Mouse (Mus musculus) intestine, postnatal 0 days (tissue): Measurements from ENCODE around the gene Smpd1. TPM values are rescaled to one million over a fixed set of nuclear protein-coding genes. Genes with fewer than 3 reads are reported as not detected.
A peak's percentile ranks its signal among the peaks of the same experiment; 100 is the strongest.

Experiments used
- ATAC-seq: fragments of 200-750 bp; cut with Nextera tagmentation; 2 replicates; pipeline ENCODE4 v1.8.0; 2017; ENCODE audit warnings: mild to moderate bottlenecking, moderate TSS enrichment, moderate library complexity
- H3K27ac ChIP-seq: fragments of 300-500 bp; sonication (generic); 2 replicates; pipeline ENCODE4 v1.5.1; 2014; ENCODE audit warnings: mild to moderate bottlenecking, low read depth, low read length, moderate library complexity
- H3K27me3 ChIP-seq: fragments of 300-500 bp; sonication (generic); replicated peaks from 2 replicates; pipeline ENCODE4 v1.6.1; 2014; ENCODE audit warnings: low read length, mixed read lengths; ENCODE audit not compliant: control insufficient read depth, insufficient read depth
- H3K36me3 ChIP-seq: fragments of 300-500 bp; sonication (generic); 2 replicates; pipeline ENCODE4 v1.6.1; 2014; ENCODE audit warnings: mild to moderate bottlenecking, moderate library complexity; ENCODE audit not compliant: control insufficient read depth, insufficient read depth
- H3K4me1 ChIP-seq: fragments of 300-500 bp; sonication (generic); replicated peaks from 2 replicates; pipeline ENCODE4 v1.6.1; 2014; ENCODE audit warnings: antibody characterized with exemption, low read length, mixed read lengths; ENCODE audit not compliant: control insufficient read depth, insufficient read depth
- H3K4me2 ChIP-seq: fragments of 300-500 bp; sonication (generic); replicated peaks from 2 replicates; pipeline ENCODE4 v1.6.1; 2014; ENCODE audit warnings: low read depth, mild to moderate bottlenecking, moderate library complexity
- H3K4me3 ChIP-seq: fragments of 300-500 bp; sonication (generic); 2 replicates; pipeline ENCODE4 v1.5.1; 2014; ENCODE audit warnings: low read depth, low read length
- H3K9ac ChIP-seq: fragments of 300-500 bp; sonication (generic); 2 replicates; pipeline ENCODE4 v1.6.1; 2014; ENCODE audit warnings: mild to moderate bottlenecking, low read depth, low read length
- H3K9me3 ChIP-seq: fragments of 300-500 bp; sonication (generic); 2 replicates; pipeline ENCODE4 v1.6.1; 2016; ENCODE audit warnings: mixed run types; ENCODE audit not compliant: control insufficient read depth
- CTCF ChIP-seq: sonication (generic); IDR thresholded peaks from 2 replicates; pipeline ENCODE4 v1.5.1; 2016; ENCODE audit warnings: low read depth, mild to moderate bottlenecking, control low read depth, antibody characterized with exemption, moderate library complexity
- WGBS: fragments of 180-500 bp; shearing (Covaris S2); extraction: QIAGEN DNeasy Blood & Tissue Kit; methylation state at CpG from one replicate; pipeline ENCODE4 v1.1.7; 2014; 5-methylcytosine and 5-hydroxymethylcytosine counted together
- polyA plus RNA-seq: library from polyadenylated mRNA; unstranded; fragments of >200 nt; fragmentation: Nextera tagmentation; extraction: Ambion mirVana; gene quantifications from 2 replicates; pipeline ENCODE4 v1.2.1, GENCODE M21; 2015

The Smpd1 gene
- 22.4 and 25.4 TPM in 2 replicates for polyA plus RNA-seq

GRCm38 (mm10) chr7:105554212-105554942 lies at the start of gene Smpd1:
Gene Smpd1, plus strand, starts transcription at chr7:105554360.
- Histone ChIP-seq H3K4me1 (no peaks in the 10 kb centered on the region), H3K4me2 (peak within 1 kb of the TSS; percentile 96), H3K9ac (peak within 1 kb of the TSS; percentile 56), H3K9me3 (no peaks in the 10 kb centered on the region), H3K27me3 (no peaks in the 10 kb centered on the region), H3K36me3 (peaks cover 7% of the 10 kb centered on the region; the same call in 1 of the 2 replicates), H3K27ac (peak within 1 kb of the TSS; percentile 11; the same call in 1 of the 2 replicates), H3K4me3 (peak within 1 kb of the TSS; percentile 63)
- TF ChIP-seq CTCF, result no peak; the same call in 1 of the 2 replicates
- 3% methylated on average over 26 of the region's 26 CpGs for WGBS
- ATAC-seq, result peak; percentile 91

DNA sequence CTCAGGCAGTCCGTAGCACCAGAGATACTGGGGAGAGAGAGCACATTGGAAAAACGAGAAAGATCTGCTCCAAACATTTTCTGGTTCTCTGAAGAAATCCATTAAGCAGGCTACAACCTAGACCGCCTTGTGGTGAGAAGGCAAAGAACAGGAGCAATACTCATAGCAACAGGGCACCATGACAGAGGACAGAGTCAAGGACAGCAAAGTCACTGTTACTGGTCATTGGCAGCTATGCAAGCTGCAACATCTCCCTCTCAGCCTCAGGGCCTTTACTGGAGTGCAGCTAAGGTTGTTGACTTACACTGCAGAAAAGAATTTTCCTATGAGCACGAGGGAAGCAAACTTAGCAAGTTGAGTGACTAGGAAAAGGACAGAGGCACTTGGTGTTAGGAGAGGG lies 46.9 kb upstream of the Smpd1 start:
- Histone ChIP-seq H3K4me2 (no peak overlapping the region), H3K27me3 (no peaks in the 10 kb centered on the region), H3K4me1 (no peaks in the 10 kb centered on the region), H3K4me3 (no peak overlapping the region), H3K27ac (no peak overlapping the region), H3K36me3 (no peaks in the 10 kb centered on the region), H3K9ac (no peak overlapping the region), H3K9me3 (no peaks in the 10 kb centered on the region)
- TF ChIP-seq CTCF, result no peak
- WGBS, result 63% methylated on average over 4 of the region's 4 CpGs
- no peak for ATAC-seq

GRCm38 (mm10) chr7:105510143-105510542 lies 44.0 kb upstream of the Smpd1 start:
- H3K27me3 ChIP-seq, result no peaks in the 10 kb centered on the region
- H3K4me2 ChIP-seq, result no peak overlapping the region
- TF ChIP-seq CTCF, result no peak
- H3K4me1 ChIP-seq, result no peaks in the 10 kb centered on the region
- no peak overlapping the region for H3K27ac ChIP-seq
- H3K36me3 ChIP-seq, result no peaks in the 10 kb centered on the region
- H3K4me3 ChIP-seq, result no peak overlapping the region
- WGBS, result 76% methylated on average over 5 of the region's 5 CpGs
- no peak overlapping the region for H3K9ac ChIP-seq
- ATAC-seq, result no peak
- no peaks in the 10 kb centered on the region for H3K9me3 ChIP-seq

DNA sequence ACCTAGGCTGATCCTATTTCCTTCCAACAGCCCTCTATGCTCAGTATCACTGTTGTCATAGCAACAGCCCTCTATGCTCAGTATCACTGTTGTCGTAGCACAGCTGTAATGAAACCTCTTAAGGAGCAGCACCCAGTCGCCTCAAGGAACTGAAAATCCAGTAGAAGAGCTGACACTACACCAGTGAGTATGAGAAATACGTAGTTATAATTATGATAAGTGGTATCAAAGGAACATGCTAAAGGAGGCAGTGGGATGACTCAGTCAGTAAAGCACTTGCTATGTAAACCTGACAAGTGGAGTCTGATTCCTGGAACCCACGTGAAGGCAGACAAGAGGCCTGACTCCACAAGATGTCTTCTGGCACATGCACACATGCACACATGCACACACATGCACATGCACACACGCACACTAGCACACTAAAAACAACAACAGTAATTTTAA lies 40.3 kb upstream of the Smpd1 start:
- ATAC-seq, result no peak
- H3K36me3 ChIP-seq, result no peaks in the 10 kb centered on the region
- H3K9me3 ChIP-seq, result no peaks in the 10 kb centered on the region
- no peaks in the 10 kb centered on the region for H3K4me1 ChIP-seq
- 53% methylated on average over 5 of the region's 5 CpGs for WGBS
- TF ChIP-seq CTCF, result no peak
- H3K27ac ChIP-seq, result no peak overlapping the region
- H3K9ac ChIP-seq, result no peak overlapping the region
- no peak overlapping the region for H3K4me3 ChIP-seq
- no peaks in the 10 kb centered on the region for H3K27me3 ChIP-seq
- no peak overlapping the region for H3K4me2 ChIP-seq

GRCm38 (mm10) chr7:105514561-105514960 lies 39.6 kb upstream of the Smpd1 start:
- Histone ChIP-seq H3K27me3 (no peaks in the 10 kb centered on the region), H3K4me1 (no peaks in the 10 kb centered on the region), H3K4me2 (no peak overlapping the region), H3K4me3 (no peak overlapping the region), H3K9me3 (no peaks in the 10 kb centered on the region), H3K27ac (no peak overlapping the region), H3K9ac (no peak overlapping the region), H3K36me3 (no peaks in the 10 kb centered on the region)
- TF ChIP-seq CTCF, result no peak
- WGBS, result 29% methylated on average over 5 of the region's 5 CpGs
- no peak for ATAC-seq

DNA sequence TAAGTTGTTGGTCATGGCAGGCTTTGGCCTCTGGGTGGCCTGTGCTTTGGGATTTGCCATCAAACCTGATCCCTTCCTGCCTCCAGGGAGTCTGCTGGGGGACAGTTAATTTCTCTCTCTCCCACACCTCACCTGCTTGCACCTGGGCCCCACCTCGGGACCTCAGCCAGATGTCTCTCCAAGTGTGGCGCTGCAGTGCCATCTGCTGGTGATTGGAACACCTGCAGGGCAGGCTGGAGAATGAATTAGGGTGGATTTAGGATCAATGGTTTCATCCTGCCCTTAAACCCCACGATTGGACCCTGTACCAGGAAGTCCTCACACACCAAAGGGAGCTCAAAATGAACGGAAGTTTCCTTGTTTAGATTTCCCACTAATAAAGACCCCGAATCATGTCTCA lies 39.0 kb upstream of the Smpd1 start:
- peak; percentile 36; the same call in 1 of the 2 replicates for ATAC-seq
- Histone ChIP-seq H3K9ac (no peak overlapping the region), H3K4me3 (no peak overlapping the region), H3K4me2 (no peak overlapping the region), H3K36me3 (no peaks in the 10 kb centered on the region), H3K27me3 (no peaks in the 10 kb centered on the region), H3K27ac (no peak overlapping the region), H3K9me3 (no peaks in the 10 kb centered on the region), H3K4me1 (no peaks in the 10 kb centered on the region)
- TF ChIP-seq CTCF, result peak; percentile 93
- 6% methylated on average over 5 of the region's 5 CpGs for WGBS
